Mouse (Mus musculus): ENCODE data around the gene Shc1.

The Shc1 gene

GRCm38 (mm10) chr3:89449541-89449940 lies 31.3 kb downstream of the Shc1 start:
- in situ Hi-C loops (cut with MboI) = no loop called here

- in situ Hi-C loops (cut with MboI) = no loop called here
Observed at GRCm38 (mm10) chr3:89451916-89452315, 33.7 kb downstream of the Shc1 start.

- in situ Hi-C loops (cut with MboI) = no loop called here
Observed at GRCm38 (mm10) chr3:89454401-89455177, 36.3 kb downstream of the Shc1 start, which contains the start of gene Pmvk. TSS of gene Pmvk (plus strand) at chr3:89454541.

- in situ Hi-C loops (cut with MboI) = no loop called here
Observed at GRCm38 (mm10) chr3:89455786-89456285, 37.6 kb downstream of the Shc1 start.

- in situ Hi-C loops (cut with MboI) = no loop called here
Observed at GRCm38 (mm10) chr3:89456726-89457665, 38.8 kb downstream of the Shc1 start.

DNA sequence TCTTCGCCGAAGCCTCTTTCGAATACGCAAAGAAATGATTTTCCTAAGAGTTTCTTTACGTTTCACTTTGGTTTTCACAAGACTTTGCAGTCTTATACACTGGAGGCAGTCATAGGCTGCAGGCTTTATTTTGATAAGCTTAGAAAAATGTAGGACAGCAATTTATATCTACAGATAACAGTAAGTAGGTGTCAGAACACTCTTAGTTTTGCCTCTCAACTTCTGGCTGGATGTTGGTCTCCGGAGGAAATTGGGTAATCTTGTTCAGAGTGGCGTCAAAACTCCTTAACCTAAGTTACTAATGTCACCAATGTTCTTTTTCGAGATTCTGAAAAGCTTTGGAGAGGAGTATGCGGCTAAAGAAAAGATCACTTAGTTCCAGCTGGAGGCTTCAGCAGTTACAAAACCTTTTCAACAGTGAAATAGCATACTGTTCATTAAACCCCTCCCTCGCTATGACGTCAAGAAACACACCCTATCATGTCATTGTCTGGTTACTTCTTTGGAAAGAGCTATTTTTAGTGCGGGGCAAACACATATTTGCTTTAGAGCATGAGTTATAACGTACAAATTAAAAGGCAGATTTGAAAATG lies 40.2 kb downstream of the Shc1 start:
- in situ Hi-C loops (cut with MboI) = no loop called here

- in situ Hi-C loops (cut with MboI) = no loop called here
Observed at GRCm38 (mm10) chr3:89458965-89459807, 40.9 kb downstream of the Shc1 start.

DNA sequence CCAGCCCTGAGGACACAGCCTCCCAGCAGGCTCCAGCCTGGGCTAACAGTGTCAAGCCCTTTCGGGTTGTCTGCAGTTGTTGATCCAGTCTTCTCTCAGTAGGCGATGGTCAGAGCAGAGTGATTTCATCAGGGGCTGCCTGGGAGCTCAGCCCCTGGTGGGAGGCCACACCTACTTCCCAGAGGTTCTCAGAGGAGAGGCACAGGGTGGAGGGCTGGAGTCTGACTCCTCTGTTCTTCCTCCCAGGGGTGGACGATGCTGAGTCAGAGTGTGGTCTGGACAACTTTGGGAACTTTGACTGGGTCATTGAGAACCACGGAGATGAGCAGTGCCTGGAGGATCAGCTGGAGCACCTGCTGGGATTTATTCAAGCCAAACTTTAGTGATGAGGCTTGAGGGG lies 50.0 kb downstream of the Shc1 start:
- in situ Hi-C loops (cut with MboI) = no loop called here

DNA sequence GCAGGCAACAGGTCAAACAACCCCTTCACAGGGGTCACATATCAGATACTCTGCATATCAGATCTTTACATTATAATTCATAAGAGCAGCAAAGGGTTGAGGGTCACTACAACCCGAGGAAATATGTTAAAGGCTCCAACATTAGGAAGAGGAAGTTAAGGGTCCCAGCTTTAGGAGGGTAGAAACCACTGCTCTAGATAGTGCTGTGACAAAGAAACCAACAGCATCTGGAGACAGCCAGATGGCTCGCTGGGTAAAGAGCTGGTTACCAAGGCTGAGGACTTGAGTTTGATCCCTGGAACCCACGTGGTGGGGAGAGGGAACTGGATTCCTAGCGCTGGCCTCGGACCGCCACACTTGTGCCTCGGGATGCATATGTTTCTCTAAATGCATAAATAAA lies 54.0 kb downstream of the Shc1 start:
- in situ Hi-C loops (cut with MboI) = no loop called here

DNA sequence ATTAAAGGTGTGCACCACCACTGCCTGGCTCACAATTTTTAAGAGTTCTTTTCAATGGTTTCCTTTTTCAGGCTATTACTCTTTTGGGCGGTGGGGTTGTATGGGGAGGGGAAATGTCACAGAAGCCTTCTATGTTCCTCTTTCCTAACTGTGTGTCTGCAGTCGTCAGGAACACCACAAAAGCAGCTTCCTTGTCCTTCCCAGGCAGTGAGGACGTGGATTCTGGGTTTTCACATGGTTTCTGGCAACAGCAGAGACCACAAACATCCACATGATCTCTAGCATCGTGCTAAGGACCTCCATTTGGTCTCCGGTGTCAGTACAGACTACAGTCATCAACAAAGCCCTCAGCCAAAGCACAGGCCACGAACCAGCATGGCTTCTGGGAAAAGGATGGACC lies 55.6 kb downstream of the Shc1 start:
- in situ Hi-C loops (cut with MboI) = no loop called here

GRCm38 (mm10) chr3:89479055-89479454 lies 60.8 kb downstream of the Shc1 start:
- in situ Hi-C loops (cut with MboI) = no loop called here

Data from mature B cell (primary cell).